Mouse (Mus musculus) small intestine, adult 2 months (tissue): ENCODE measurements around the gene Nppa.

Experiments used
- CTCF ChIP-seq: fragments of 200-500 bp; IDR thresholded peaks from 2 replicates; pipeline ENCODE4 v1.5.1; 2012; ENCODE audit warnings: low read depth, mild to moderate bottlenecking, control low read depth, inconsistent platforms, low read length, moderate library complexity, mixed read lengths; ENCODE audit not compliant: insufficient replicate concordance, insufficient read length; ENCODE audit errors: extremely low read depth
- POLR2A ChIP-seq: fragments of 200-500 bp; IDR thresholded peaks from 2 replicates; pipeline ENCODE4 v1.6.1; 2012; ENCODE audit warnings: low read depth, mild to moderate bottlenecking, control low read depth, inconsistent platforms, low read length, moderate library complexity

DNA sequence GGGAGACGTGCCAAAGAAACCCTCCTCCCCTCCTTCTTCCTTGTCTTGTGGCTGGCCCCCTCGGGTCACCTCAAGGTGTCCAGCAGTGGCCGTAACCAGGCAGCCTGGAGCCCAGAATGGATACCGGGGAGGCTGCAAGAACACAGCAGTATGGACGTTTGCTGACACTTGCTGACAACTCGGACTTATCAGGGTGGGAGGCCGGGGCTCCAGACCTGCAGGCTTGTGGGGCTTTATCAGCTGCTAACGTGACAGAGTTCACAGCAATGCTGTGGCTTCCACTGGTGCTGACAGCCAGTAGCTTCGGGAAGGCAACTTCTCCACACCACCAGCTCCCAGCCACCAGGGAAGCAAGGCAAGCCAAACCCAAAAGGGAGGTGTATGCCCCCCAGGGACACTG, 31.2 kb upstream of the Nppa start:
- TF ChIP-seq POLR2A (no peak), CTCF (no peak)
